Mouse (Mus musculus): Measurements from ENCODE around the gene Dvl3. TPM values are rescaled to one million over a fixed set of nuclear protein-coding genes. Genes with fewer than 3 reads are reported as not detected.

Dvl3 gene
- total and polyA plus RNA-seq, 3 experiments = 4.1 to 20.5 TPM; not detected in 1

DNA sequence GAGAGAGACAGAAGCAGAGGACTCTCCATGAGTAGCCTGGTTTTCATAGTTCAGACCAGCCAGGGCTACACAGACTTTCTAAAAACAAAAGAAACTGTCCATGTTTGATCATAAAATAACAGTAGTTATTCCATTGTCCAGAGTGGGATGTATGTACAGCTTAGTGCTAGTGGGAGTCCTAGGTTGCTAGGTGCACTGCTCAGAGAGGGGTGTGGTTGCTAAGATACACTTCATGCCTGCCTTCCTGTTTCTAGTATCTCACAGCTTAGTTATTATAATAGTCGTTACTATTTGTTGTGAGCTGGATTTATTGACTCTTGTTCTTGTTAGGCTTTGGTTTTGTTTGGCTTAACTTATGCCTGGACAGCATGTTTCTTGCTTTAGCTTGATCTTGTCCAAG lies 48.3 kb downstream of the Dvl3 start:
- no peaks in the 10 kb centered on the region for H3K9me3 ChIP-seq (replicated peaks; ENCODE audit: insufficient read depth, low read length)
- no peak overlapping the region for H3K4me3 ChIP-seq (ENCODE audit: control insufficient read depth in 1 of 2, insufficient read depth in 1 of 2, low read depth in 2 of 2, low read length in 2 of 2)
- TF ChIP-seq CHD1 (IDR thresholded peaks at IDR 0.05; ENCODE audit: low read depth, low read length) = no peak
- H3K79me2 ChIP-seq (ENCODE audit: control insufficient read depth, insufficient read depth, low read length, poor library complexity) = no peaks in the 10 kb centered on the region
- H3K27ac ChIP-seq (ENCODE audit: control insufficient read depth, low read depth, low read length) = no peak overlapping the region
- peaks cover 2 to 4% of the 10 kb centered on the region in 2 experiments; a peak in 3 of 4 replicates for H3K36me3 ChIP-seq (ENCODE audit: control insufficient read depth in 1 of 2, insufficient read depth in 2 of 2, low read length in 2 of 2)
- H3K9ac ChIP-seq (ENCODE audit: control insufficient read depth, low read depth, low read length, poor library complexity, severe bottlenecking) = no peak overlapping the region
- DNase-seq (ENCODE audit: low read depth, low spot score) = peak; percentile 53
- H3K4me1 ChIP-seq (ENCODE audit: control insufficient read depth in 1 of 2, insufficient read depth in 2 of 2, low read length in 2 of 2) = peaks cover 0 to 8% of the 10 kb centered on the region in 2 experiments; a peak in 2 of 4 replicates
- H3K27me3 ChIP-seq (ENCODE audit: control insufficient read depth in 1 of 2, insufficient read depth in 2 of 2, low read length in 2 of 2) = no peaks in the 10 kb centered on the region

Other genes starting within 250 kb of the Dvl3 start
- gene Parl, start 214.6 kb upstream of the Dvl3 start, total RNA-seq (2012; rRNA removed) = 65.7 and 79.2 TPM in 2 replicates
- 100 to 1,000 TPM; 126 to 241 TPM for gene Parl, start 214.6 kb upstream of the Dvl3 start, polyA plus RNA-seq (2012; ENCODE audit: insufficient read depth in 1 of 2, insufficient read length in 2 of 2, low read depth in 1 of 2, low replicate concordance in 2 of 2, missing spikeins in 1 of 2)
- not detected in 2 replicates for gene Cyp2ab1, start 191.6 kb upstream of the Dvl3 start, total RNA-seq (2012; rRNA removed)
- not detected for gene Cyp2ab1, start 191.6 kb upstream of the Dvl3 start, polyA plus RNA-seq (2012; ENCODE audit: insufficient read depth in 1 of 2, insufficient read length in 2 of 2, low read depth in 1 of 2, low replicate concordance in 2 of 2, missing spikeins in 1 of 2)
- 16.4 and 17.6 TPM in 2 replicates for gene Abcc5, start 90.6 kb upstream of the Dvl3 start, total RNA-seq (2012; rRNA removed)
- gene Abcc5, start 90.6 kb upstream of the Dvl3 start, polyA plus RNA-seq (2012; ENCODE audit: insufficient read depth in 1 of 2, insufficient read length in 2 of 2, low read depth in 1 of 2, low replicate concordance in 2 of 2, missing spikeins in 1 of 2) = 10 to 100 TPM in 1 of 2 experiments, not detected in 1; 31.7 TPM
- gene Eif2b5, start 18.2 kb upstream of the Dvl3 start, total RNA-seq (2012; rRNA removed) = 131 and 137 TPM in 2 replicates
- gene Eif2b5, start 18.2 kb upstream of the Dvl3 start, polyA plus RNA-seq (2012; ENCODE audit: insufficient read depth in 1 of 2, insufficient read length in 2 of 2, low read depth in 1 of 2, low replicate concordance in 2 of 2, missing spikeins in 1 of 2) = 100 to 1,000 TPM in 1 of 2 experiments, 10 to 100 TPM in 1; 91.1 to 115 TPM
- gene Ap2m1, start 18.5 kb downstream of the Dvl3 start, total RNA-seq (2012; rRNA removed) = 185 and 199 TPM in 2 replicates
- 1,000 to 10,000 TPM in 1 of 2 experiments, 100 to 1,000 TPM in 1; 312 to 1,810 TPM for gene Ap2m1, start 18.5 kb downstream of the Dvl3 start, polyA plus RNA-seq (2012; ENCODE audit: insufficient read depth in 1 of 2, insufficient read length in 2 of 2, low read depth in 1 of 2, low replicate concordance in 2 of 2, missing spikeins in 1 of 2)
- 42.0 and 46.5 TPM in 2 replicates for gene Abcf3, start 31.6 kb downstream of the Dvl3 start, total RNA-seq (2012; rRNA removed)
- gene Abcf3, start 31.6 kb downstream of the Dvl3 start, polyA plus RNA-seq (2012; ENCODE audit: insufficient read depth in 1 of 2, insufficient read length in 2 of 2, low read depth in 1 of 2, low replicate concordance in 2 of 2, missing spikeins in 1 of 2) = 10 to 100 TPM in 1 of 2 experiments, not detected in 1; 79.6 TPM
- 0.07 and 0.15 TPM in 2 replicates for gene Vwa5b2, start 72.5 kb downstream of the Dvl3 start, total RNA-seq (2012; rRNA removed)
- gene Vwa5b2, start 72.5 kb downstream of the Dvl3 start, polyA plus RNA-seq (2012; ENCODE audit: insufficient read depth in 1 of 2, insufficient read length in 2 of 2, low read depth in 1 of 2, low replicate concordance in 2 of 2, missing spikeins in 1 of 2) = under 1 TPM in 1 of 2 experiments, not detected in 1; 0.33 TPM
- gene Eef1akmt4, start 94.6 kb downstream of the Dvl3 start, total RNA-seq (2012; rRNA removed) = 38.6 and 52.2 TPM in 2 replicates
- gene Eef1akmt4, start 94.6 kb downstream of the Dvl3 start, polyA plus RNA-seq (2012; ENCODE audit: insufficient read depth in 1 of 2, insufficient read length in 2 of 2, low read depth in 1 of 2, low replicate concordance in 2 of 2, missing spikeins in 1 of 2) = 10 to 100 TPM in 1 of 2 experiments, not detected in 1; 37.1 TPM
- not detected in 2 replicates for gene Gm49333, start 94.6 kb downstream of the Dvl3 start, total RNA-seq (2012; rRNA removed)
- not detected for gene Gm49333, start 94.6 kb downstream of the Dvl3 start, polyA plus RNA-seq (2012; ENCODE audit: insufficient read depth in 1 of 2, insufficient read length in 2 of 2, low read depth in 1 of 2, low replicate concordance in 2 of 2, missing spikeins in 1 of 2)
- 22.2 and 25.6 TPM in 2 replicates for gene Alg3, start 94.8 kb downstream of the Dvl3 start, total RNA-seq (2012; rRNA removed)
- 100 to 1,000 TPM in 1 of 2 experiments, 10 to 100 TPM in 1; 67.6 to 218 TPM for gene Alg3, start 94.8 kb downstream of the Dvl3 start, polyA plus RNA-seq (2012; ENCODE audit: insufficient read depth in 1 of 2, insufficient read length in 2 of 2, low read depth in 1 of 2, low replicate concordance in 2 of 2, missing spikeins in 1 of 2)
- gene Camk2n2, start 104.3 kb downstream of the Dvl3 start, total RNA-seq (2012; rRNA removed) = 0.23 and 0.65 TPM in 2 replicates
- gene Camk2n2, start 104.3 kb downstream of the Dvl3 start, polyA plus RNA-seq (2012; ENCODE audit: insufficient read depth in 1 of 2, insufficient read length in 2 of 2, low read depth in 1 of 2, low replicate concordance in 2 of 2, missing spikeins in 1 of 2) = 1 to 10 TPM in 1 of 2 experiments, not detected in 1; 4.3 TPM
- 4.9 and 5.0 TPM in 2 replicates for gene Ece2, start 112.8 kb downstream of the Dvl3 start, total RNA-seq (2012; rRNA removed)
- gene Ece2, start 112.8 kb downstream of the Dvl3 start, polyA plus RNA-seq (2012; ENCODE audit: insufficient read depth in 1 of 2, insufficient read length in 2 of 2, low read depth in 1 of 2, low replicate concordance in 2 of 2, missing spikeins in 1 of 2) = 1 to 10 TPM in 1 of 2 experiments, not detected in 1; 7.4 TPM
- gene Psmd2, start 134.7 kb downstream of the Dvl3 start, total RNA-seq (2012; rRNA removed) = 262 and 323 TPM in 2 replicates
- 100 to 1,000 TPM in 1 of 2 experiments, 10 to 100 TPM in 1; 81.9 to 432 TPM for gene Psmd2, start 134.7 kb downstream of the Dvl3 start, polyA plus RNA-seq (2012; ENCODE audit: insufficient read depth in 1 of 2, insufficient read length in 2 of 2, low read depth in 1 of 2, low replicate concordance in 2 of 2, missing spikeins in 1 of 2)
- 409 and 425 TPM in 2 replicates for gene Eif4g1, start 151.3 kb downstream of the Dvl3 start, total RNA-seq (2012; rRNA removed)
- gene Eif4g1, start 151.3 kb downstream of the Dvl3 start, polyA plus RNA-seq (2012; ENCODE audit: insufficient read depth in 1 of 2, insufficient read length in 2 of 2, low read depth in 1 of 2, low replicate concordance in 2 of 2, missing spikeins in 1 of 2) = 100 to 1,000 TPM; 327 to 436 TPM
- not detected in 2 replicates for gene Fam131a, start 176.3 kb downstream of the Dvl3 start, total RNA-seq (2012; rRNA removed)
- gene Fam131a, start 176.3 kb downstream of the Dvl3 start, polyA plus RNA-seq (2012; ENCODE audit: insufficient read depth in 1 of 2, insufficient read length in 2 of 2, low read depth in 1 of 2, low replicate concordance in 2 of 2, missing spikeins in 1 of 2) = not detected
- gene Polr2h, start 200.7 kb downstream of the Dvl3 start, total RNA-seq (2012; rRNA removed) = 174 and 180 TPM in 2 replicates
- gene Polr2h, start 200.7 kb downstream of the Dvl3 start, polyA plus RNA-seq (2012; ENCODE audit: insufficient read depth in 1 of 2, insufficient read length in 2 of 2, low read depth in 1 of 2, low replicate concordance in 2 of 2, missing spikeins in 1 of 2) = 10 to 100 TPM in 1 of 2 experiments, not detected in 1; 95.4 TPM
- 3.6 and 5.4 TPM in 2 replicates for gene Clcn2, start 200.8 kb downstream of the Dvl3 start, total RNA-seq (2012; rRNA removed)
- gene Clcn2, start 200.8 kb downstream of the Dvl3 start, polyA plus RNA-seq (2012; ENCODE audit: insufficient read depth in 1 of 2, insufficient read length in 2 of 2, low read depth in 1 of 2, low replicate concordance in 2 of 2, missing spikeins in 1 of 2) = 1 to 10 TPM in 1 of 2 experiments, not detected in 1; 9.4 TPM
- gene Chrd, start 216.1 kb downstream of the Dvl3 start, total RNA-seq (2012; rRNA removed) = not detected in 2 replicates
- gene Chrd, start 216.1 kb downstream of the Dvl3 start, polyA plus RNA-seq (2012; ENCODE audit: insufficient read depth in 1 of 2, insufficient read length in 2 of 2, low read depth in 1 of 2, low replicate concordance in 2 of 2, missing spikeins in 1 of 2) = not detected
- gene Thpo, start 217.5 kb downstream of the Dvl3 start, total RNA-seq (2012; rRNA removed) = not detected in 2 replicates
- not detected for gene Thpo, start 217.5 kb downstream of the Dvl3 start, polyA plus RNA-seq (2012; ENCODE audit: insufficient read depth in 1 of 2, insufficient read length in 2 of 2, low read depth in 1 of 2, low replicate concordance in 2 of 2, missing spikeins in 1 of 2)

All from MEL (cell line).